Mouse (Mus musculus) midbrain, embryonic 13.5 days (tissue): ENCODE results near the gene Gss. TPM values are rescaled to one million over a fixed set of nuclear protein-coding genes. Genes with fewer than 3 reads are reported as not detected.

ENCODE experiments used
- ATAC-seq: fragments of 200-750 bp; cut with Nextera tagmentation; 2 replicates; pipeline ENCODE4 v1.8.0; 2017; ENCODE audit warnings: mild to moderate bottlenecking, moderate TSS enrichment, moderate library complexity
- H3K27ac ChIP-seq: fragments of 300-500 bp; sonication (generic); 2 replicates; pipeline ENCODE4 v1.5.1; 2015; ENCODE audit warnings: inconsistent platforms, mild to moderate bottlenecking, moderate library complexity
- H3K27me3 ChIP-seq: fragments of 300-500 bp; sonication (generic); 2 replicates; pipeline ENCODE4 v1.6.1; 2015; ENCODE audit warnings: mild to moderate bottlenecking, inconsistent platforms
- H3K36me3 ChIP-seq: fragments of 300-500 bp; sonication (generic); 2 replicates; pipeline ENCODE4 v1.6.1; 2015; ENCODE audit warnings: mild to moderate bottlenecking, inconsistent platforms
- H3K4me1 ChIP-seq: fragments of 300-500 bp; sonication (generic); replicated peaks from 2 replicates; pipeline ENCODE4 v1.6.1; 2015; ENCODE audit warnings: inconsistent platforms
- H3K4me2 ChIP-seq: fragments of 300-500 bp; sonication (generic); replicated peaks from 2 replicates; pipeline ENCODE4 v1.6.1; 2015; ENCODE audit warnings: moderate library complexity, mild to moderate bottlenecking, inconsistent platforms
- H3K4me3 ChIP-seq: fragments of 300-500 bp; sonication (generic); replicated peaks from 2 replicates; pipeline ENCODE4 v1.5.1; 2015; ENCODE audit warnings: mild to moderate bottlenecking, inconsistent platforms
- H3K9ac ChIP-seq: fragments of 300-500 bp; sonication (generic); replicated peaks from 2 replicates; pipeline ENCODE4 v1.6.1; 2015; ENCODE audit warnings: mild to moderate bottlenecking, inconsistent platforms
- H3K9me3 ChIP-seq: fragments of 300-500 bp; sonication (generic); 2 replicates; pipeline ENCODE4 v1.6.1; 2016; ENCODE audit warnings: mild to moderate bottlenecking, inconsistent platforms
- WGBS: fragments of 180-500 bp; shearing (Covaris S2); methylation state at CpG from one replicate; pipeline ENCODE4 v1.1.7; 2015; 5-methylcytosine and 5-hydroxymethylcytosine counted together
- polyA plus RNA-seq: library from polyadenylated mRNA; unstranded; fragments of >200 nt; fragmentation: Nextera tagmentation; extraction: Ambion mirVana; gene quantifications from 2 replicates; pipeline ENCODE4 v1.2.1, GENCODE M21; 2015

The Gss gene
- polyA plus RNA-seq, 1 experiment from 2014 or later = 16.0 TPM

- Histone ChIP-seq H3K4me2 (no peak overlapping the region), H3K27me3 (no peaks in the 10 kb centered on the region), H3K4me1 (peaks cover 13% of the 10 kb centered on the region), H3K9ac (no peak overlapping the region), H3K27ac (no peak overlapping the region), H3K36me3 (no peaks in the 10 kb centered on the region), H3K9me3 (no peaks in the 10 kb centered on the region), H3K4me3 (no peak overlapping the region)
- ATAC-seq = no peak
- 80% methylated on average over 6 of the region's 6 CpGs for WGBS
Measured at GRCm38 (mm10) chr2:155589521-155589920, 3.1 kb downstream of the Gss start.

- 87% methylated on average over 3 of the region's 3 CpGs for WGBS
- H3K9me3 ChIP-seq = no peaks in the 10 kb centered on the region
- peaks cover 13% of the 10 kb centered on the region for H3K4me1 ChIP-seq
- H3K9ac ChIP-seq = no peak overlapping the region
- no peak overlapping the region for H3K27ac ChIP-seq
- no peaks in the 10 kb centered on the region for H3K36me3 ChIP-seq
- no peak for ATAC-seq
- no peak overlapping the region for H3K4me2 ChIP-seq
- no peaks in the 10 kb centered on the region for H3K27me3 ChIP-seq
- no peak overlapping the region for H3K4me3 ChIP-seq
Measured at GRCm38 (mm10) chr2:155588136-155588535, 4.5 kb downstream of the Gss start.

- no peak for ATAC-seq
- no peaks in the 10 kb centered on the region for H3K4me1 ChIP-seq
- H3K36me3 ChIP-seq = no peaks in the 10 kb centered on the region
- no peak overlapping the region for H3K9ac ChIP-seq
- no peak overlapping the region for H3K27ac ChIP-seq
- no peak overlapping the region for H3K4me2 ChIP-seq
- H3K4me3 ChIP-seq = no peak overlapping the region
- no peaks in the 10 kb centered on the region for H3K27me3 ChIP-seq
- no peaks in the 10 kb centered on the region for H3K9me3 ChIP-seq
- 33% methylated on average over 10 of the region's 10 CpGs for WGBS
Measured at GRCm38 (mm10) chr2:155585486-155585885, 7.1 kb downstream of the Gss start.

- Histone ChIP-seq H3K27me3 (no peaks in the 10 kb centered on the region), H3K4me2 (no peak overlapping the region), H3K4me1 (no peaks in the 10 kb centered on the region), H3K9ac (no peak overlapping the region), H3K36me3 (no peaks in the 10 kb centered on the region), H3K4me3 (no peak overlapping the region), H3K27ac (no peak overlapping the region), H3K9me3 (no peaks in the 10 kb centered on the region)
- WGBS = 61% methylated on average over 9 of the region's 9 CpGs
- no peak for ATAC-seq
Measured at GRCm38 (mm10) chr2:155585082-155585481, 7.5 kb downstream of the Gss start.

- Histone ChIP-seq H3K4me3 (no peak overlapping the region), H3K9me3 (no peaks in the 10 kb centered on the region), H3K4me1 (no peaks in the 10 kb centered on the region), H3K27ac (no peak overlapping the region), H3K9ac (no peak overlapping the region), H3K36me3 (no peaks in the 10 kb centered on the region), H3K27me3 (no peaks in the 10 kb centered on the region), H3K4me2 (no peak overlapping the region)
- peak; percentile 43; the same call in 1 of the 2 replicates for ATAC-seq
- 46% methylated on average over 5 of the region's 5 CpGs for WGBS
Measured at GRCm38 (mm10) chr2:155583927-155584530, 8.6 kb downstream of the Gss start.

- Histone ChIP-seq H3K4me3 (no peak overlapping the region), H3K9me3 (no peaks in the 10 kb centered on the region), H3K36me3 (no peaks in the 10 kb centered on the region), H3K27me3 (no peaks in the 10 kb centered on the region), H3K27ac (no peak overlapping the region), H3K9ac (no peak overlapping the region), H3K4me2 (no peak overlapping the region), H3K4me1 (no peaks in the 10 kb centered on the region)
- no peak for ATAC-seq
- 91% methylated on average over 5 of the region's 5 CpGs for WGBS
Measured at GRCm38 (mm10) chr2:155582996-155583395, 9.6 kb downstream of the Gss start.

GRCm38 (mm10) chr2:155582384-155582995 is 10.1 kb downstream of the Gss start:
- no peaks in the 10 kb centered on the region for H3K9me3 ChIP-seq
- H3K36me3 ChIP-seq = no peaks in the 10 kb centered on the region
- ATAC-seq = no peak
- 80% methylated on average over 4 of the region's 4 CpGs for WGBS
- H3K4me3 ChIP-seq = no peak overlapping the region
- no peak overlapping the region for H3K9ac ChIP-seq
- no peaks in the 10 kb centered on the region for H3K27me3 ChIP-seq
- no peaks in the 10 kb centered on the region for H3K4me1 ChIP-seq
- H3K27ac ChIP-seq = no peak overlapping the region
- no peak overlapping the region for H3K4me2 ChIP-seq

GRCm38 (mm10) chr2:155580331-155580730 is 12.3 kb downstream of the Gss start:
- no peak overlapping the region for H3K27ac ChIP-seq
- no peak overlapping the region for H3K4me3 ChIP-seq
- peaks cover 7% of the 10 kb centered on the region; the same call in 1 of the 2 replicates for H3K36me3 ChIP-seq
- no peak overlapping the region for H3K9ac ChIP-seq
- 92% methylated on average over 3 of the region's 3 CpGs for whole genome bisulfite sequencing
- no peak for ATAC-seq
- no peaks in the 10 kb centered on the region for H3K27me3 ChIP-seq
- H3K9me3 ChIP-seq = no peaks in the 10 kb centered on the region
- H3K4me2 ChIP-seq = no peak overlapping the region
- H3K4me1 ChIP-seq = no peaks in the 10 kb centered on the region

- H3K36me3 ChIP-seq = peaks cover 14% of the 10 kb centered on the region
- no peaks in the 10 kb centered on the region for H3K9me3 ChIP-seq
- ATAC-seq = no peak
- no peak overlapping the region for H3K4me2 ChIP-seq
- WGBS = 84% methylated on average over 9 of the region's 9 CpGs
- no peak overlapping the region for H3K9ac ChIP-seq
- no peak overlapping the region for H3K27ac ChIP-seq
- no peak overlapping the region for H3K4me3 ChIP-seq
- no peaks in the 10 kb centered on the region for H3K4me1 ChIP-seq
- H3K27me3 ChIP-seq = no peaks in the 10 kb centered on the region
Measured at GRCm38 (mm10) chr2:155576656-155577055, 16.0 kb downstream of the Gss start.

GRCm38 (mm10) chr2:155574700-155575099 is 17.9 kb downstream of the Gss start:
- no peaks in the 10 kb centered on the region for H3K27me3 ChIP-seq
- no peak overlapping the region for H3K27ac ChIP-seq
- H3K4me1 ChIP-seq = no peaks in the 10 kb centered on the region
- no peaks in the 10 kb centered on the region for H3K9me3 ChIP-seq
- ATAC-seq = no peak
- no peak overlapping the region for H3K4me2 ChIP-seq
- peaks cover 14% of the 10 kb centered on the region for H3K36me3 ChIP-seq
- WGBS = 96% methylated on average over 4 of the region's 4 CpGs
- H3K4me3 ChIP-seq = no peak overlapping the region
- H3K9ac ChIP-seq = no peak overlapping the region

GRCm38 (mm10) chr2:155573996-155574395 is 18.6 kb downstream of the Gss start:
- no peak for ATAC-seq

GRCm38 (mm10) chr2:155573001-155573400 is 19.6 kb downstream of the Gss start:
- Histone ChIP-seq H3K4me1 (peaks cover 4% of the 10 kb centered on the region; the same call in 1 of the 2 replicates), H3K4me3 (no peak overlapping the region), H3K36me3 (peaks cover 14% of the 10 kb centered on the region), H3K9ac (no peak overlapping the region), H3K4me2 (no peak overlapping the region), H3K27me3 (no peaks in the 10 kb centered on the region), H3K9me3 (no peaks in the 10 kb centered on the region), H3K27ac (no peak overlapping the region)
- WGBS = 90% methylated on average over 9 of the region's 9 CpGs
- no peak for ATAC-seq

More at GRCm38 (mm10) chr2:155573996-155574395, 18.6 kb downstream of the Gss start:
- H3K9me3 ChIP-seq = no peaks in the 10 kb centered on the region
- no peak overlapping the region for H3K4me2 ChIP-seq
- H3K4me3 ChIP-seq = no peak overlapping the region
- no peak overlapping the region for H3K27ac ChIP-seq
- no peak overlapping the region for H3K9ac ChIP-seq
- H3K27me3 ChIP-seq = no peaks in the 10 kb centered on the region
- peaks cover 14% of the 10 kb centered on the region for H3K36me3 ChIP-seq
- WGBS = 95% methylated on average over 7 of the region's 7 CpGs
- peaks cover 4% of the 10 kb centered on the region; the same call in 1 of the 2 replicates for H3K4me1 ChIP-seq
